Mouse (Mus musculus): ENCODE measurements at regions not wholly inside any gene's neighbourhood (a gene's known extent, or its start where the extent isn't known, plus 50 kb on each side); places are given as distances from the start of the nearest gene placed in this dataset.

DNA sequence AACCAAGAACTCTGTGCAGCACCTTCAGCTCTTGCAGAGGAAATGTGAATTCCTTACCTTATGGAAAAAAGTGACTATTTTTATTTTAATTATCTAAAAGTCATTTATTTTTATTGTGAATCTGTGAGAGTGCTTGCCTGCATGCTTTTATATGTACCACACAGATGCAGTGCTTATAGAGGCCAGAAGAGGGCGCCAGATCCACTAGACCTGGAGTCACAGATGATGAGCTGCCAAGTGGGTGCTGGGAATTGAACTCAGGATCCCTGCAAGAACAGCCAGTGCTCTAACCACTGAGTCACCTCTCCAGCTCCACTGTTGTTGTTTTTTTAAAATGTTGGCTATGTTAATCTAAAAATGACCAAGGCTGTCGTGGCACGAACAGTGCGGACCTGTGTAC lies 153.7 kb upstream of the Zfp64 start:
- TF ChIP-seq CTCF (IDR thresholded peaks at IDR 0.05; ENCODE audit: low read depth, low read length), result no peak
- no peak for TF ChIP-seq GATA1 (IDR thresholded peaks at IDR 0.05; ENCODE audit: borderline replicate concordance, low read length)
- no peak for TF ChIP-seq TAL1 (conservative IDR thresholded peaks at IDR 0.05; ENCODE audit: low read depth, low read length)
- no peak for TF ChIP-seq POLR2AphosphoS5 (IDR thresholded peaks at IDR 0.05; ENCODE audit: insufficient replicate concordance, low read depth, low read length)
